Mouse (Mus musculus) left cerebral cortex, postnatal 4 days (tissue): ENCODE data around the gene Tmem129. TPM values are rescaled to one million over a fixed set of nuclear protein-coding genes. Genes with fewer than 3 reads are reported as not detected.
A peak's percentile ranks its signal among the peaks of the same experiment; 100 is the strongest.

Experiments
- DNase-seq: peaks from one replicate; pipeline ENCODE4 v3.0.0-alpha.2; 2022
- intact Hi-C: fragments of 180-260 bp; cut with DNase I; formaldehyde crosslinking; loops from one replicate; pipeline ENCODE4 v1.15.1; 2025
- total RNA-seq, 2 experiments: library from RNA; stranded (reverse); gene quantifications; 2 replicates each; pipeline ENCODE4 v1.2.3; 2021

Tmem129 gene
- total RNA-seq, 2 experiments from 2014 or later, result 15.2 to 17.6 TPM

GRCm38 (mm10) chr5:33651541-33651920 lies 6.7 kb downstream of the Tmem129 start:
- intact Hi-C loops, result no loop called here
- DNase-seq, result no peak

- DNase-seq, result no peak
- intact Hi-C loops, result no loop called here
Observed at GRCm38 (mm10) chr5:33651017-33651416, 7.2 kb downstream of the Tmem129 start.

DNA sequence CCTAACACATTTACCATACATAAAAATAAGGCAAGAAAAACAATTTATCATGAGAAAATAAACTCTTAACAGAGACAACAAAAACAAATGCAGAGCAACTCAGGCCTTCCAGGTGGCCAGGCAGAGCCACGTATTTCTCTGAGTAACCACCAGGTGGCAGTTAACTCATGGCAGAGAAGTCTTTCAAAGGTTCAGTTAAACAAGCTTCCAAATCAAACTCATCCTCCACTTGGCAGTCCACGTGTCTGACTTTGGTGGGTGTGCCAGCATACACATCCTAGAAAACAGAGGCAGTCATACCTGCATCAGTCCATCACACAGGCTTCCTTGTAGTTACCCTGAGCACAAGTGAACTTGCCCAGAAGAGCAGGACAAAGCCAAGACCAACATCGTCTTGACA lies 17.6 kb downstream of the Tmem129 start:
- intact Hi-C loops, result no loop called here
- DNase-seq, result peak; percentile 26

GRCm38 (mm10) chr5:33638826-33639225 lies 19.4 kb downstream of the Tmem129 start:
- intact Hi-C loops, result no loop called here
- no peak for DNase-seq

DNA sequence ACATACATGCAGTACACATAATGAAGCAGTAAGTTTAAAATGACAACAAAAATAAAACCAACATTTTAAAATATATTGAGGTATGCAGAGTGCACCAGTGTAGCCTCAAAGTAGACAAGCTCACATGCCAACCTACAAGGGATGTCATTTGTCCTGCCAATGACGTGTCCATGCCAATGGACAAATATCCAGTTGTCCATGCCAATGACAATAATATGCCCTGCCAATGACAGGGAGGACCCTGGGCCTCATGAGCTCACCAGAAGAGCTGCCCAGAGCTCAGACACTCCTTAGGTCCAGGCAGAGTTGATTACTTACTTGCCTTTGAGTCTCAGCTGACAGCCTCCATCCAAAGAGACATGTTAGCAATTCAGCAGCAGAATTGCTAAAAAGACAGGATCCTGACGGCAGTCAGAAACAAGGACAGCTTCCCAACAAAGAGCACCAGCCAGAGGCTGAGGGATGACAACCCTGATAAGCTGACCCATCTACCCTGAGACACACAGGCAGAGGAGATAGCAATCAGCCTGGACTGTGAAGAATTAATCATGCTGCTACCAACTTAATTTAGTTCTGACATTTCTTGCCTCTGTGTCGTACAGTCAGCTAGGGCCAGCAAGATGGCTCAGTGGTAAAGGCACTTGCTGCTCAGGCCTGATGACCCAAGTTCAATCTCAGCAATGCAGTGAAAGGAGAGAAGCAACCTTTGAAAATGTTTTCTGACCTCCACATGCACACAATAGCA lies 20.4 kb downstream of the Tmem129 start:
- intact Hi-C loops, result no loop called here
- no peak for DNase-seq

- DNase-seq, result no peak
- intact Hi-C loops, result no loop called here
Observed at GRCm38 (mm10) chr5:33635361-33635760, 22.9 kb downstream of the Tmem129 start.

GRCm38 (mm10) chr5:33632526-33632925 lies 25.7 kb downstream of the Tmem129 start:
- intact Hi-C loops, result no loop called here
- no peak for DNase-seq

GRCm38 (mm10) chr5:33630615-33631014 lies 27.6 kb downstream of the Tmem129 start:
- intact Hi-C loops, result no loop called here
- DNase-seq, result no peak

DNA sequence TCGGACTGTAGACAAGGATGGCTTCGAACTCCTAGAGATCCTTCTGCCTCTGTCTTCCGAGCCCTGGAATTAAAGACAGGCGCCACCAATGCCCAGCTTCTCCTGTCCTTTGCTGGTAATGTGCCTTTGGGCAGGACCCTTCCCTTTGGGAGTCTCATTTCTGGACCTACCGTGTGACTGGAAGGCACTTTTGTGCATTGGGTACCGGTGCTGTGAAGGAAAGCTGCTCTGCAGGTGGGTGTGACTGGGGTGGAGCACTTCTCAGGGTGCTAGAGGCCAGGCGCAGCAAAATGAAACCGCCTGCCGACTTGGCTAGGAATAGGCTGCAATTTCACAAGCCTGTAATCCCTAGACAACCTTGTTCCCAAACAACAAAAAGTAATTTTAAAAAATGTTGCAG lies 28.2 kb downstream of the Tmem129 start:
- intact Hi-C loops, result no loop called here
- DNase-seq, result peak; percentile 13

GRCm38 (mm10) chr5:33629301-33629987 lies 28.8 kb downstream of the Tmem129 start, which contains the start of the genes Fam53a and Gm9903:
Fam53a (minus strand) TSS chr5:33629635.
Gm9903 (plus strand) TSS chr5:33629925.
- intact Hi-C loops, result no loop called here
- peak; percentile 100 for DNase-seq

DNA sequence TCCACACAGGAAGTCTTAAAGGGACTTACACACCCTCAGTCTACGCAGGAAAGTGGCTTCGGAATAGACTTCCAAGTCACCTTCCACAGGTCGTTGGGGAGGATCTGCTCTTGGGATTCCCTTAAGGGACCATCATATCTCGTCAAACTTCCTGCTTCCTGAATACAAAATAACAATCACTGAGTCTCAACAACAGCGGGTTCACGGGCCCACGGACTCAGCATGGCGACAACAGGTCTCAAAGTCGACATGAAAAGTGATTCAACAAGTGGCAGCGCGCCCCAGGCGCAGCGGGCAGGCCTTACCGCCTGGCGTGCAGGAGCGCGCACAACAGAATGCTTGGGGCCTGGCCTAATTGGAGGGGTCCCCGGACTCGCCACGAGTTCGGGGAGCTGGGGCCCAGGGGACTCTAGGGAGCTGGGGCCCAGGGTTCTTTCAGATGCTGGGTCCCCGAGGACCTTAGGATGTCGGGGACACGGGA lies 29.4 kb downstream of the Tmem129 start:
- intact Hi-C loops, result no loop called here
- DNase-seq, result peak; percentile 36

GRCm38 (mm10) chr5:33627968-33628367 lies 30.2 kb downstream of the Tmem129 start:
- DNase-seq, result no peak
- intact Hi-C loops, result no loop called here

DNA sequence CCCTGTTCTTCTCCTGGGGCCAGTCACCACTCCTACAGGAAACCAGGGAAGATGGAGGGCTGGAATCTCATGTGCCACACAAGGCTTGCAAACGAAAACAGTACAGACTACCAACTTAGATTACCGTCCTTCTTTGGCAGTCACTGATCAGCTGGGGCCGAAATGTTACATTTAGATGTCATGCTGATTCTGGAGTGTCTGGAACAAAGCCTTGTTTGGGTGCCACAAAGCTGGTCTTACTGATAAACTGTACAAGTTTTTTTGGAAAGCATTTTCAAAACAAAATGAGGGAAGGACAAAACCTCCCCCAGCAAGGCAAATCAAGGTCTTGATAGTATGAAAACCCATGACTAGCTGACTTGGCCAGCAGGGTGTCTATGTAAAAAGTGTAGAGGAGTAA lies 34.5 kb downstream of the Tmem129 start:
- no peak for DNase-seq
- intact Hi-C loops, result no loop called here

DNA sequence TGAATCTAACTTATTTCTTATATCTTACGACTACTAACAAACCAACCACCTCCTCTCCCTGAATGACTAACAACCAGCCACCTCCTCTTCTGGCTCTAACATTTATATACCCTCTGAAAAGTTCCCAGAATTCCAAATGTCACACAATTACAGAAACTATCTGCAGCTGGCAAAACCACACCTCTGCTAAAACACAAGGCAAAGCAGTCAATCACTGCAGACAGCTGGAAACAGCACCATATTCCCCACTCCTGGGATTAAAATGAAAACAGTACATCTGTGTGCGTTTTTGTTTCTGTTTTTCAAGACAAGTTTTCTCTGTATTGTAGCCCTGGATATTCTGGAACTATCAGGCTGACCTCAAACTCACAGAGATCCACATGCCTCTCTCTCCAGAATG lies 35.5 kb downstream of the Tmem129 start:
- intact Hi-C loops, result no loop called here
- no peak for DNase-seq

- DNase-seq, result no peak
- intact Hi-C loops, result no loop called here
Observed at GRCm38 (mm10) chr5:33614391-33614790, 43.8 kb downstream of the Tmem129 start.

DNA sequence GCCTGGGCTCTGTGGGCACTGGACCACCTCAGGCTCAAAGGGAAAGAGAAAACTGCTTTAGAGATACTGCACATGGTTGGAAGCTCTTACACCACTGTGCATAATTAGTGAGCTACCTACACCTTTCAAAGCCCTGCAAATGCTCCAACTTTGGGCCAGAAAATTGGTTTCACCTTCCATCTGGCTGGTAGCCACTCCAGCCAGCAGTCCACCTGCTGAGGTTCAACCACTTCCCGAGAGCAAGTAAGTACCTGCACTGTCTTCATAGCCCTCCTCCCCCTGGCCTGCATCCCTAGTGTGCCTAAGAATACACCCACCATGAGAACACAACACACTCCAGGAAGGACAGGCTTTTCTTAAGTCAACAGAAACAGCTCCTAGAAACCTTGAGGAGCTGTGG lies 46.4 kb downstream of the Tmem129 start:
- no peak for DNase-seq
- intact Hi-C loops, result no loop called here

GRCm38 (mm10) chr5:33609226-33609625 lies 49.0 kb downstream of the Tmem129 start:
- DNase-seq, result no peak
- intact Hi-C loops, result no loop called here

GRCm38 (mm10) chr5:33607434-33607833 lies 50.8 kb downstream of the Tmem129 start:
- DNase-seq, result no peak
- intact Hi-C loops, result no loop called here

- intact Hi-C loops, result no loop called here
- DNase-seq, result peak; percentile 66
Observed at GRCm38 (mm10) chr5:33606631-33607030, 51.6 kb downstream of the Tmem129 start.

GRCm38 (mm10) chr5:33605314-33605713 lies 52.9 kb downstream of the Tmem129 start:
- DNase-seq, result no peak
- intact Hi-C loops, result no loop called here
